7 mouse cellular contexts compared by ENCODE assay signal in genomic region chr6:115846640-115847411, GRCm38 (mm10). TPM values are rescaled to one million over a fixed set of nuclear protein-coding genes. Genes with fewer than 3 reads are reported as not detected.
DNase-seq lines count a peak whose midpoint lies in the region; ATAC-seq and TF ChIP-seq lines count a peak whose summit lies in the region.

No protein-coding gene starts in this region.

- H3K9ac ChIP-seq in kidney, embryonic 14.5 days (ENCODE audit: low read depth, low read length) = no peak overlapping the region
- H3K9ac ChIP-seq in liver, embryonic 14.5 days (replicated peaks) = no peak overlapping the region

- H3K27ac ChIP-seq in kidney, embryonic 14.5 days (ENCODE audit: low read depth, low read length) = no peak overlapping the region
- H3K27ac ChIP-seq in liver, embryonic 14.5 days = no peak overlapping the region

- H3K4me3 ChIP-seq in kidney, embryonic 14.5 days (ENCODE audit: low read length) = no peak overlapping the region
- H3K4me3 ChIP-seq in liver, embryonic 14.5 days (ENCODE audit: insufficient read depth in 1 of 2, low read depth in 2 of 2, low read length in 2 of 2) = no peak overlapping the region

- peak; percentile 80 for TF ChIP-seq CTCF in liver, embryonic 14.5 days (IDR thresholded peaks at IDR 0.05; ENCODE audit: low read depth)

- H3K4me1 ChIP-seq in kidney, embryonic 14.5 days (ENCODE audit: control insufficient read depth, insufficient read depth, low read length) = peaks cover under 1% of the 10 kb centered on the region; the same call in 1 of the 2 replicates
- peaks cover 0 to 1% of the 10 kb centered on the region in 2 experiments; a peak in 1 of 4 replicates for H3K4me1 ChIP-seq in liver, embryonic 14.5 days (replicated peaks; ENCODE audit: control insufficient read depth in 2 of 2, insufficient read depth in 2 of 2, low read length in 1 of 2)

- ATAC-seq in kidney, embryonic 14.5 days (ENCODE audit: low FRiP score, low TSS enrichment) = peak; percentile 70; the same call in 1 of the 2 replicates
- peak; percentile 52; the same call in 1 of the 2 replicates for ATAC-seq in liver, embryonic 14.5 days (ENCODE audit: insufficient read depth)

- H3K9me3 ChIP-seq in kidney, embryonic 14.5 days (ENCODE audit: control insufficient read depth, low read length) = no peaks in the 10 kb centered on the region
- no peaks in the 10 kb centered on the region for H3K9me3 ChIP-seq in liver, embryonic 14.5 days (ENCODE audit: control insufficient read depth, low read length)

- H3K27me3 ChIP-seq in kidney, embryonic 14.5 days (ENCODE audit: control insufficient read depth, insufficient read depth, low read length) = no peaks in the 10 kb centered on the region
- no peaks in the 10 kb centered on the region for H3K27me3 ChIP-seq in liver, embryonic 14.5 days (ENCODE audit: control insufficient read depth, insufficient read depth, low read length)

- peak; percentile 77 for DNase-seq in CD4-positive helper T cell, adult 2 months (ENCODE audit: low read depth, low spot score)
- DNase-seq in MN1 (ENCODE audit: low spot score) = peak; percentile 69
- DNase-seq in cerebellum, adult 9-11 months = peak; percentile 53
- DNase-seq in gastrocnemius, adult 18-20 months (ENCODE audit: low spot score) = peak; percentile 60
- DNase-seq in liver, embryonic 14.5 days (ENCODE audit: low read depth in 3 of 3, low spot score in 3 of 3) = peak; percentile 32 to 61 (median 39)
- peak; percentile 68 to 73 for DNase-seq in right cerebral cortex, adult 2 months (ENCODE audit: low spot score in 2 of 2)

- no peak for TF ChIP-seq EP300 in liver, embryonic 14.5 days (IDR thresholded peaks at IDR 0.05; ENCODE audit: low read depth)

- peaks cover 46% of the 10 kb centered on the region for H3K36me3 ChIP-seq in kidney, embryonic 14.5 days (ENCODE audit: control insufficient read depth, insufficient read depth, low read length)
- H3K36me3 ChIP-seq in liver, embryonic 14.5 days (replicated peaks; ENCODE audit: control insufficient read depth, insufficient read depth, low read depth) = peaks cover 45% of the 10 kb centered on the region

- WGBS in kidney, embryonic 14.5 days = 49% methylated on average over 6 of the region's 8 CpGs
- WGBS in liver, embryonic 14.5 days (ENCODE audit: insufficient replicate concordance) = 31% methylated on average over 6 of the region's 8 CpGs

- H3K4me2 ChIP-seq in kidney, embryonic 14.5 days (replicated peaks; ENCODE audit: low read depth, low read length) = no peak overlapping the region
- no peak overlapping the region for H3K4me2 ChIP-seq in liver, embryonic 14.5 days (ENCODE audit: low read depth)

RNA-seq across cellular contexts. Expression of gene Mbd4, which starts 6.3 kb away (rescaled TPM):
- under 1 TPM; 0.83 to 0.94 TPM for total RNA-seq in gastrocnemius, adult 18-20 months (2021)
- polyA plus RNA-seq in kidney, embryonic 14.5 days (2014; fragmentation: Nextera tagmentation; extraction: Ambion mirVana) = 14.3 and 20.9 TPM in 2 replicates
- 3.8 and 6.4 TPM in 2 replicates for polyA plus RNA-seq in liver, embryonic 14.5 days (2012; rRNA removed)
- 5.8 and 9.3 TPM in 2 replicates for polyA plus RNA-seq in liver, embryonic 14.5 days (2014; fragmentation: Nextera tagmentation; extraction: Ambion mirVana)

RNA-seq across cellular contexts. Expression of gene Ift122, which starts 6.4 kb away (rescaled TPM):
- 1 to 10 TPM; 3.9 to 4.2 TPM for total RNA-seq in gastrocnemius, adult 18-20 months (2021)
- polyA plus RNA-seq in kidney, embryonic 14.5 days (2014; fragmentation: Nextera tagmentation; extraction: Ambion mirVana) = 19.0 and 33.3 TPM in 2 replicates
- 1.6 and 1.7 TPM in 2 replicates for polyA plus RNA-seq in liver, embryonic 14.5 days (2012; rRNA removed)
- 1.9 TPM in 2 replicates for polyA plus RNA-seq in liver, embryonic 14.5 days (2014; fragmentation: Nextera tagmentation; extraction: Ambion mirVana)

RNA-seq across cellular contexts. Expression of gene Efcab12, which starts 8.6 kb away (rescaled TPM):
- total RNA-seq in gastrocnemius, adult 18-20 months (2021) = under 1 TPM in 1 of 2 experiments, not detected in 1; 0.14 TPM
- 1.3 and 2.1 TPM in 2 replicates for polyA plus RNA-seq in kidney, embryonic 14.5 days (2014; fragmentation: Nextera tagmentation; extraction: Ambion mirVana)
- 0.09 and 0.11 TPM in 2 replicates for polyA plus RNA-seq in liver, embryonic 14.5 days (2012; rRNA removed)
- 0.06 TPM in 1 of 2 replicates, not detected in the other for polyA plus RNA-seq in liver, embryonic 14.5 days (2014; fragmentation: Nextera tagmentation; extraction: Ambion mirVana)

RNA-seq across cellular contexts. Expression of gene Rpl32, which starts 38.3 kb away (rescaled TPM):
- 100 to 1,000 TPM; 568 to 577 TPM for total RNA-seq in gastrocnemius, adult 18-20 months (2021)
- polyA plus RNA-seq in kidney, embryonic 14.5 days (2014; fragmentation: Nextera tagmentation; extraction: Ambion mirVana) = 2,535 and 3,306 TPM in 2 replicates
- 986 and 1,878 TPM in 2 replicates for polyA plus RNA-seq in liver, embryonic 14.5 days (2012; rRNA removed)
- 1,452 and 1,510 TPM in 2 replicates for polyA plus RNA-seq in liver, embryonic 14.5 days (2014; fragmentation: Nextera tagmentation; extraction: Ambion mirVana)
